Mouse (Mus musculus): ENCODE data around the gene Rps21.

Rps21 gene

DNA sequence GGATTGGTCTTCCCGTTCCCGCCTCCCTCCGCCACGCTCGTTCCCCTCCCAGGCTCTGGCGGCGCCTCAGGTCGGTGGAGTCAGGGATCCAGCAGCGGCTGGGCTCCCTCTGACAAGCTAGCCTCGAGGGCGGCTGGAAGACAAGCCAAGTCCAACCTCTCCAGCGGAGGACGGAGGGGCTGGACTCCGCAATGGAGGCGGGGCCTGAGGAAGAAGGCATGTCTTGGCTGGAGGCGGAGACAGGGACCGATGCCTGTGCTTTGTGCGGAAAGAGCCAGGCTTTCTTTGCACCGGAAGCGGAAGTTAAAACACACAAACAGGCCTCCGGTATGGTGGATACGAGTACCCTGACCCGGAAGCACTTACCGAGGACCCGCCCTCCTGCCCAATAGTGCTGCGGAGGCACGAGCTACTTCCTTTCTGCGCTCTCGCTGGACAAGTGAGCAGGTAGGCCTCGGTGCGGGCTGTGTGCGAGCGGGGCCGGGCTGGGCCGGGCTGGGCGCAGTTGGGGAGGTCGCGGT, at the start of gene Rps21:
Gene Rps21, plus strand, starts transcription at position 377 of the 521 bp plus-strand sequence.
- DNase-seq (ENCODE audit: low spot score), result peak; percentile 95

DNA sequence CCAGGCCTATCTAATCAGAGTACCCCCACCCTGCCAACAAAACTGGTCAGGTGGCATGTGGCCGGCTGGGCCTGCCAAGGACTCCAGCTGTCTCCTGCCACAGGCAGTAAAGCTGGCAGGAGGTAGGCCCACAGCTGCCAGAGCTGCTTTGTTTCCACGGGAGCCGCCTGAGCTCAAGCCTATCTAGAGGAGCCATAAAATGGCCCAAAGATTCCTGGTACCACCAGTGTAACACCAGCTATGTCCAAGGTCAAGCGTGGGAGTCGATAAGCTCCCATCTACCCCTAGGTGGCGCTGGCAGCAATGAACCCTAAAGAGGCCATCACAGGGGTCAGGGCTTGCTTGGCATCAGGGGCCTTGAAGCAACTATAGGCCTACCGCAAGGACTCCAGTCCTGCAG, 49.3 kb upstream of the Rps21 start:
- DNase-seq (ENCODE audit: low spot score), result no peak

DNA sequence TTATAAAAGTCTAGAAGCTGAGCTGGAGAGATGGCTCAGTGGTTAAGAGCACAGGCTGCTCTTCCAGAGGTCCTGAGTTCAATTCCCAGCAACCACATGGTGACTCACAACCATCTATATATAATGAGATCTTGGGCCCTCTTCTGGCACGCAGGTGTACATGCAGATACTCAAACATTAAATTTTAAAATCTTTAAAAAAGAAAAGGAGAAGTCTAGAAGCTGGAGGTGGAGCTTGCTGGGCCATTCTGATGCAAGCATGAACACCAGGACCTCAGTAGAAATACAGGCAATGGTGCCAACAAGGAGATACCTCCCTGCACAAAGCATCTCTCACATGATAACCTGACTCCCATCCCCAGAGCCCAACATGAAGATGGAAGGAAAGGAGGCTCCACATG, 48.2 kb upstream of the Rps21 start:
- DNase-seq (ENCODE audit: low spot score), result no peak

DNA sequence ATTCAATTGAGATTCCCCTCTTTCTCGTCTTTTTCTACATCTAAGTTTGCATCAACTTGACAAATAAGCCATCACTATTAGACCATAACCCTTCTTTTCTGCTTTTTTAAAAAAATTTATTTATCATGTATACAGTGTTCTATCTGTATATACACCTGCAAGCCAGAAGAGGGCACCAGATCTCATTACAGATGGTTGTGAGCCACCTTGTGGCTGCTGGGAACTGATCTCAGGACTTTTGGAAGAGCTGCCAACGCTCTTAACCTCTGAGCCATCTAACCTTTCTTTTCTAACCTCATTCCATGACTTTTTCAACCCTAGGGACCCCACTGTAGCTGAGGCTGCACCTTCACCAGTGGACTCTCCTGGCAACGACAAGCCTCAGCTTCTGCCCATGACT, 44.9 kb upstream of the Rps21 start:
- DNase-seq (ENCODE audit: low spot score), result no peak

- DNase-seq (ENCODE audit: low spot score), result no peak
These were observed 42.7 kb upstream of the Rps21 start for GRCm38 (mm10) chr2:180214352-180214978.

DNA sequence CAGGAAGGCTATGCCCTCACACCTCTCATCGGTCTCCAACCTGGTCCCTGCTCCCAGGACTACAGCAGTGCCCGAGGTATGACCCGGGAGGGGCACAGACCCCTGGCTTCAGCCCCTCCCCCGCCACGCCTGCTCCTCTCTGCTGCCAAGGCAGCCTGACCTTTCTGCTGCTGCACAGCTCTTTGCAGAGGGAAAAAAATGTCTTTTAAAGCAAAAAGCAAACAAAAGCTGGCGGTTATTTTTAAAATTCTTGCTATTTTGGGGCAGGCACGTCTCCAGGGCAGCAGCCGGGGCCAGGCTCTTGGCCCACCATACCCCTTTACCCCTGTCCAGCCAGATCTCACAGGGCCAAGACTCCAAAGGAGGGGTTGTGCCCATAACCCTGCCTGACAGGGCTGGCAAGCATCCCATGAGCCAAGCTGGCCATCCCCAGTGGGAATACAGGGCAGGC, 42.1 kb upstream of the Rps21 start:
- DNase-seq (ENCODE audit: low spot score), result no peak

DNA sequence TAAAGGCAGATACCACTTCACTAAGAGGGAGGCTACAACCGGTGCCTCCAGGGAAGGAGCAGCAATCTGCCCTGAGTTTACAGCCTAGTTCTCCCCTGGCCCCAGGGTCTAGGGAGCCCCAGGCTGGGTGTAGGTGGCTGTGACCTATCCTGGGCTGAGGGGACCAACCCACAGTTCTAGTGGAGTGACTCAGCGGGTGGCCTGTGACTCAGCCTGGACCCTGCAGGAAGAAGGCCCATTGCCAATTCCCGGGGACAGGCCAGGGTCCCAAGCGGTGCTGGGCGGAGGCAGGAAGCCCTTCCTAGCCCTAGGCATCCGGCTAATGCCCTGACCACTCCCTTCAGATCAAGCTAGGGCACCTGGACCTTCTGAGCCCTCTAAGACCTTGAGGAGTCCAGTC, 41.2 kb upstream of the Rps21 start:
- DNase-seq (ENCODE audit: low spot score), result no peak

GRCm38 (mm10) chr2:180216921-180217320, 40.3 kb upstream of the Rps21 start:
- DNase-seq (ENCODE audit: low spot score), result no peak

- no peak for DNase-seq (ENCODE audit: low spot score)
These were observed 39.6 kb upstream of the Rps21 start for GRCm38 (mm10) chr2:180217587-180217986.

- no peak for DNase-seq (ENCODE audit: low spot score)
These were observed 38.9 kb upstream of the Rps21 start for GRCm38 (mm10) chr2:180218241-180218640.

- DNase-seq (ENCODE audit: low spot score), result no peak
These were observed 38.5 kb upstream of the Rps21 start for GRCm38 (mm10) chr2:180218677-180219076.

DNA sequence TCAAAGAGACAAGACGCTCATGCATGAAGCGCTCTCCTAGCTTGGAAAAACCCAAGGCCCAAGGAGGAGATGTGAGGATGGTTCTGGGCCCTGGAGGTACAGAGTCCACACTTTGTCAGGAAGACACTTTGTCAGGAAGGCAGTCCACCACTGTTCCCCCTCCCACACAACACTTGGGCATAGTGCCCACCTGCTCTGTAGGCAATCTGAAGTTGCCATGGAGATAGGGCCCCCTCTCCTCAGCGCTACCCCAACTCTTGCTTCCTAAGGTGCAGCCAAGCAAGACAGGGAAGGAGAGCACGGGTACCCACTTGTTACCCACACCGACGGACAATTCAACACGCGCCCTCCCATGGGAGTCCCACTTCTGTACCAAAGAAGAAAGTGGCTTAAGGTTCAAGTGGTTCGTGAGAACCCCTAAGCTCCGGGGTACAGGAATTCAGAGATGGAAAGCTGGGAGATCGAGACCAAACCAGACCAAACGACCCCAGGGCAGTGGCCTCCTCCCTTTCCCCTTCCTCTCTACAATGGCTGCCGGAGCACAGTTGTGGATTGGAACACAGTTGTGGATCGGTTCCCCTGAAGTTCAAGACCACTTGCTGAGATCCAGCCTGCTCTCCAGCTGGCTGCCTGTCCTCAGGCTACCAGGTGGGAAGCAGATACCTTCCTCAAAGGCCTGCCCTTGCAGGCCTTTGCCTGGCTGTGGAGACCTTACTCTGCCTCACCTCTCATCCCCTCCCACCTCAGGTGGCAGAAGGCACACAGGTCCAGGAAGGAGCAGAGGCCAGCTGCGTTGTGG, 37.8 kb upstream of the Rps21 start:
- no peak for DNase-seq (ENCODE audit: low spot score)

- DNase-seq (ENCODE audit: low spot score), result no peak
These were observed 37.0 kb upstream of the Rps21 start for GRCm38 (mm10) chr2:180220165-180220564.

DNA sequence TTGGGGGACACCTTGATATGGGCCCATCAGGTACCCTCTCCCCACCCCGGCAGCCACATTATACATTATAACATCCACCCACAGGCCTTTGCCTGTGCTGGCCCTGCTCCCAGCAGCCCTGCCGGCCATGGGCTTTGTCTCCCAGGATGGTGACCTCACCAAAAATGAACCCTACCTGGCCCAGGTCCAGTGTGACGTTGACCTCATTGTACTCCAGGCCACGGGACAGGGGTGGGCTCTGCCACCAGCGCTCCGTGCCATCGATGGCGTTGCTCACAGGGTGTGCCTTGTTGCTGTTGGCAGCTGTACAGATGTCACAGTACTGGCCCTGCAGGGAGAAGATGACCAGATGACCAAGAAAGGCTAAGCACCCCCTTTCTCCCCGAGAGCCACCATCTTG, 36.1 kb upstream of the Rps21 start:
- no peak for DNase-seq (ENCODE audit: low spot score)

DNA sequence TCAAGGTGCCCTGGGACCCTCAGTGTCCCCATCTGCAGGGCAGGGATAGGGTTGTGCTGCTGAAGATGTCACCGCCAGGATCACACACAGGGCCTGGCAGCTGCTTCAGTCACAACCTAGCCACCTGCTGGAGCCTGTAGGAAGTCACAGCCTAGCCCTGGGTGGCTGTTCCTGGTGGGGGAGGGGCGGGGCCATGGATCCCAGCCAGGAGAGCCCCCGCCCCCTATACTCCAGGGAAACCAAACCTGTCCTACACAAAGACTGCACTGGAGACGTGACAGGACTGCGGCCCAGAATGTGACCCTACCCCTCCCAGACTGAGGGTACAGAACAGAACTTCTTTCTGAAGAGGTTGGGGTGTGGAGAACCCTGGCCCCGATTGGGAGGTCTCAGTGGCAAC, 34.9 kb upstream of the Rps21 start:
- no peak for DNase-seq (ENCODE audit: low spot score)

- no peak for DNase-seq (ENCODE audit: low spot score)
These were observed 32.5 kb upstream of the Rps21 start for GRCm38 (mm10) chr2:180224647-180225043.

GRCm38 (mm10) chr2:180225044-180225761, 32.0 kb upstream of the Rps21 start:
- DNase-seq (ENCODE audit: low spot score), result no peak

DNA sequence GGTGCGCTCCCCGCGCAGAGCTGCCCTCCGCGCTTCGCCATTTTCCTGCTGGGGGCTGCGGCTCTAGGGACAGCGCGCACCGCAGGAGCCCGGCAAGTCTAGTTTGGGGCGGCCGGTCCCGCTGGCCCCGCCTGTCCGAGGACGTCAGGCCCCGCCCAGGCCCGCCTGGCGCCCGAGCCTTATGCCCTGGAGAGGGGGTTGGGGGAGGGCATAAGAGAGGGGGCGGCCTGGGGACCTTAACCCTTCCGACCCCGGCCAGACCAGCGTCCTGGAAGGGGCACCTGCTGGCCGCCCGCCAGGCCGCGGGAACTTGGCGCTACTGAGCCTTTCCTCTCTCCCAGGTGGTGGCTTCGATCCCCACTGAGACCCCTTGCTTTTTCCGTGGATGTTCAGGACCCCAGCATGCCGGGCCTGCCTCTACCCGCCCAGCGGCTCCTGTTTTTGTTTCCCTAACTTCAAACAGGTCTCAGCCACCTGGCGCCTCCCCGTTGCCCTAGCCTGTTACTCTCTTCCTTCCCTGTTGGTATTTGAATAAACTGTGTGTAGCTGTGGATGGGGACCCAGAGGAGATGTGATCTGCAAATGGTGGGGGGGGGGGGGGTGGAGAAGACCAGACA, 31.3 kb upstream of the Rps21 start, which contains the start of gene Lama5:
Gene Lama5, minus strand, starts transcription at position 98 of the 617 bp plus-strand sequence.
- no peak for DNase-seq (ENCODE audit: low spot score)

DNA sequence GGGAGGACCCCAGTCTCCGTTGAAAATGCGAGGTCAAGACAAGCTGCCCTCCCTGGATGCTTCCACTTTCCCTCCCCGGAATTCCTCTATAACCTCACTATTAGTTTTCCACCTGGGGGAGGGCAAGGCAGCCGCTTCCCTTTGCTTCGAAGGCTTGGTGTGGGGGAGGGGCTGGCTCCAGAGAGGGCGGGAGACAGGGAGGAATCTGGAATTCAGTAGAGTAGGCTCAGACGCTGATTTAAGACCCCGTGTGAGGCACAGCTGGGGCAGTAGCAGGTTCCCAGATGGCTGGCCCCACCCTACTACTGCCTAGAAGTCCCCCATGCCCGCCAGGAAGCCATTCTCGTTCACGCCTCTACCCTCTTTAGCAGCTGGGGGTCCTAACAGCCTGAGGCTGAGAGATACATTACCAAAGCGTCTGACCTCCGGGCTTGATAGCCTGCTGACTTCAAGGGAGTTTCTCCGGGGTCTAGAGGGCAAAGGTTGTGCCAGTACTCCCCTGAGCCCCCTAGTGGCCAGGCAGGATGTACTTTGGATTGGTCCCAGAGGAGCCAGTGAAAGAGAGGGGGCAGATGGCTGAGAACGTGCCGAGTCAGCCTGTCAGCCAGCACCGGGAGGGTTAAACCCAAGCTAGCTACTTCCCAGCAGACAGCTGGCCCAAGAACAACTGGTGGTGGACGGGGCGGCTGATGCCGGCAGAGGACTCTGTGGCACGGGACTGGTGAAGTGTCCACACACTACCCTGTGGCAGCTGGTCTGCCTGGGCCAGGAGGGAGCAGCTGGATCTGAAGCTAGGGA, 29.7 kb upstream of the Rps21 start:
- DNase-seq (ENCODE audit: low spot score), result no peak

- no peak for DNase-seq (ENCODE audit: low spot score)
These were observed 29.1 kb upstream of the Rps21 start for GRCm38 (mm10) chr2:180228060-180228458.

DNA sequence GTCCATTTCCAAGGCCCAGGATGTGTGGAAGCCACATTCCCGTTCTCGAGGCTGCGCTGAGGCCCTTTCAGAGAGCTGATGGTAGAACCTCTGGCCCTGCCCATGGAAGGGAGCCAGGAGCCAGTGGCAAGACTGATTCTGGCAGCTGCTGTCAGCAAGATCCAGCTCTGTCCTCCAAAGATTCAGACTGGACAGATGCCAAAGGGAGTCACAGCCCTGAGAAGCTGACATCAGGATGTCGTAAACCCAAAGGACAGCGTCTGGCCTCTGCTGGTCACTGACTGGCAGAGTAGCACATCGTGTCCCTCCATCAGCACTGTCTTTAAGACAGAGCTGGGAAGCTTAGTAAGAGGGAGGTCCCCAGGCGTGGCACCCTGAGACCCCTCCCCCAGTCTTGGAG, 28.6 kb upstream of the Rps21 start:
- no peak for DNase-seq (ENCODE audit: low spot score)
